31 mouse cellular contexts compared by ENCODE assay signal in genomic region chr13:16939466-16939811, GRCm38 (mm10).
DNase-seq lines count a peak whose midpoint lies in the region; ATAC-seq and TF ChIP-seq lines count a peak whose summit lies in the region.
"Had no signal": no experiment of that assay in that cellular context is flagged by ENCODE, and none has a peak within 500 bp of the region (broad histone marks: within the 10 kb centered on the region; RNA-seq: fewer than 3 reads in every experiment).

No protein-coding gene starts in this region.

- 68% methylated on average over 5 of the region's 5 CpGs for WGBS in liver, embryonic 16.5 days (ENCODE audit: insufficient replicate concordance)
- WGBS in lung, embryonic 16.5 days: 48% methylated on average over 5 of the region's 5 CpGs
- WGBS in stomach, embryonic 14.5 days: 36% methylated on average over 5 of the region's 5 CpGs
- WGBS in stomach, postnatal 0 days: 40% methylated on average over 5 of the region's 5 CpGs

- no peaks in the 10 kb centered on the region for H3K27me3 ChIP-seq in liver, embryonic 16.5 days (ENCODE audit: control insufficient read depth, insufficient read depth, low read depth, low read length)
- no peaks in the 10 kb centered on the region for H3K27me3 ChIP-seq in lung, embryonic 16.5 days (ENCODE audit: control insufficient read depth, insufficient read depth, low read depth, low read length)
- no peaks in the 10 kb centered on the region for H3K27me3 ChIP-seq in stomach, embryonic 14.5 days (ENCODE audit: control insufficient read depth, insufficient read depth, low read length)
- no peaks in the 10 kb centered on the region for H3K27me3 ChIP-seq in stomach, postnatal 0 days (ENCODE audit: control insufficient read depth, insufficient read depth, low read length)
- H3K27me3 ChIP-seq: CH12.LX; embryonic facial prominence, embryonic 13.5 days; forebrain, embryonic 13.5 days; heart, embryonic 13.5 days had no signal

- no peaks in the 10 kb centered on the region for H3K4me1 ChIP-seq in liver, embryonic 16.5 days (ENCODE audit: control insufficient read depth, low read depth, low read length)
- peaks cover 4% of the 10 kb centered on the region; the same call in 1 of the 2 replicates for H3K4me1 ChIP-seq in lung, embryonic 16.5 days (replicated peaks; ENCODE audit: control insufficient read depth, insufficient read depth, low read length)
- 0 out of 2 replicates have a peak, but pooled peaks cover 2% of the 10 kb centered on the region for H3K4me1 ChIP-seq in stomach, embryonic 14.5 days (ENCODE audit: control insufficient read depth, insufficient read depth, low read length)
- no peaks in the 10 kb centered on the region for H3K4me1 ChIP-seq in stomach, postnatal 0 days (replicated peaks; ENCODE audit: control insufficient read depth, insufficient read depth)
- H3K4me1 ChIP-seq: embryonic facial prominence, embryonic 10.5 days; embryonic facial prominence, embryonic 13.5 days; forebrain, embryonic 13.5 days had no signal

- no peak overlapping the region for H3K9ac ChIP-seq in liver, embryonic 16.5 days (ENCODE audit: low read depth, low read length)
- no peak overlapping the region for H3K9ac ChIP-seq in lung, embryonic 16.5 days (ENCODE audit: low read length)
- H3K9ac ChIP-seq in stomach, embryonic 14.5 days (replicated peaks; ENCODE audit: low read depth, low read length): no peak overlapping the region
- no peak overlapping the region for H3K9ac ChIP-seq in stomach, postnatal 0 days (ENCODE audit: low read length)
- H3K9ac ChIP-seq: embryonic facial prominence, embryonic 13.5 days; forebrain, embryonic 13.5 days; forebrain, postnatal 0 days; heart, embryonic 13.5 days; hindbrain, embryonic 14.5 days had no signal

- 0 out of 2 replicates have a peak, but pooled peaks have one; percentile 19 for ATAC-seq in liver, embryonic 16.5 days (ENCODE audit: low read depth)
- ATAC-seq in lung, embryonic 16.5 days (ENCODE audit: low read depth): peak; percentile 32
- ATAC-seq in stomach, embryonic 14.5 days (ENCODE audit: insufficient number of reproducible peaks, insufficient read depth, low FRiP score, low read depth): peak; percentile 23; the same call in 1 of the 2 replicates
- peak; percentile 51; the same call in 1 of the 2 replicates for ATAC-seq in stomach, postnatal 0 days (ENCODE audit: low FRiP score, low TSS enrichment)
- ATAC-seq: forebrain, embryonic 13.5 days; forebrain, postnatal 0 days; hindbrain, postnatal 0 days had no signal

- H3K27ac ChIP-seq in liver, embryonic 16.5 days (ENCODE audit: low read length): no peak overlapping the region
- peak overlapping the region; percentile 63 for H3K27ac ChIP-seq in lung, embryonic 16.5 days (ENCODE audit: low read length)
- peak overlapping the region; percentile 48; the same call in 1 of the 2 replicates for H3K27ac ChIP-seq in stomach, embryonic 14.5 days (ENCODE audit: low read length)
- H3K27ac ChIP-seq in stomach, postnatal 0 days (replicated peaks): no peak overlapping the region
- H3K27ac ChIP-seq: embryonic facial prominence, embryonic 10.5 days; embryonic facial prominence, embryonic 13.5 days; forebrain, embryonic 13.5 days; gastrocnemius, adult 2 months; heart, adult 2 months; heart, embryonic 10.5 days; heart, embryonic 13.5 days; hindbrain, embryonic 14.5 days; hindbrain, postnatal 0 days had no signal

- H3K4me2 ChIP-seq in liver, embryonic 16.5 days (ENCODE audit: low read depth, low read length): no peak overlapping the region
- H3K4me2 ChIP-seq in lung, embryonic 16.5 days (ENCODE audit: low read depth, low read length): no peak overlapping the region
- no peak overlapping the region for H3K4me2 ChIP-seq in stomach, embryonic 14.5 days (replicated peaks; ENCODE audit: low read depth, low read length)
- H3K4me2 ChIP-seq in stomach, postnatal 0 days (replicated peaks; ENCODE audit: low read depth): no peak overlapping the region
- H3K4me2 ChIP-seq: embryonic facial prominence, embryonic 13.5 days; forebrain, embryonic 13.5 days; heart, embryonic 13.5 days; hindbrain, embryonic 14.5 days had no signal

- DNase-seq in liver: no peak
- no peak for DNase-seq in lung, postnatal 4 days
- DNase-seq in stomach, postnatal 0 days (ENCODE audit: low spot score): no peak
- no peak for DNase-seq in embryo, embryonic 10 days (ENCODE audit: low spot score)
- DNase-seq in neural tube, embryonic 10.5 days (ENCODE audit: extremely low spot score, low spot score): no peak
- DNase-seq: adrenal gland, adult 2 months; adrenal gland, postnatal 14 days; B cell, adult 2 months; cerebellum, adult 11 months; cerebellum, adult 2 months; cerebellum, adult 9-11 months; cerebellum, postnatal 25 days; embryo, embryonic 11 days; forebrain, postnatal 0 days; gastrocnemius, adult 2 months; gastrocnemius, postnatal 14 days; heart, adult 2 months; heart, postnatal 14 days; heart, postnatal 4 days had no signal

- H3K36me3 ChIP-seq in liver, embryonic 16.5 days (ENCODE audit: control insufficient read depth, insufficient read depth): no peaks in the 10 kb centered on the region
- no peaks in the 10 kb centered on the region for H3K36me3 ChIP-seq in lung, embryonic 16.5 days (ENCODE audit: control insufficient read depth, insufficient read depth, low read length)
- no peaks in the 10 kb centered on the region for H3K36me3 ChIP-seq in stomach, embryonic 14.5 days (ENCODE audit: control insufficient read depth, insufficient read depth, low read length)
- no peaks in the 10 kb centered on the region for H3K36me3 ChIP-seq in stomach, postnatal 0 days (ENCODE audit: control insufficient read depth, insufficient read depth, low read length)
- H3K36me3 ChIP-seq: embryonic facial prominence, embryonic 10.5 days; embryonic facial prominence, embryonic 13.5 days; heart, embryonic 10.5 days; heart, embryonic 13.5 days had no signal

- no peak for TF ChIP-seq EP300 in stomach, postnatal 0 days (optimal IDR thresholded peaks at IDR 0.05)

- H3K4me3 ChIP-seq in liver, embryonic 16.5 days (ENCODE audit: low read depth, low read length): no peak overlapping the region
- H3K4me3 ChIP-seq in lung, embryonic 16.5 days (ENCODE audit: low read length): no peak overlapping the region
- no peak overlapping the region for H3K4me3 ChIP-seq in stomach, embryonic 14.5 days (ENCODE audit: low read depth, low read length)
- no peak overlapping the region for H3K4me3 ChIP-seq in stomach, postnatal 0 days (ENCODE audit: low read depth, low read length)
- H3K4me3 ChIP-seq: embryonic facial prominence, embryonic 10.5 days; embryonic facial prominence, embryonic 13.5 days; erythroblast, embryonic 14.5 days; forebrain, embryonic 13.5 days; gastrocnemius, adult 2 months; heart, adult 2 months; heart, embryonic 10.5 days; heart, embryonic 13.5 days had no signal

- TF ChIP-seq CTCF in stomach, postnatal 0 days (IDR thresholded peaks at IDR 0.05; ENCODE audit: low read depth): no peak

- H3K9me3 ChIP-seq in liver, embryonic 16.5 days (replicated peaks; ENCODE audit: control insufficient read depth, low read length): no peaks in the 10 kb centered on the region
- H3K9me3 ChIP-seq in lung, embryonic 16.5 days (ENCODE audit: control insufficient read depth, low read length): no peaks in the 10 kb centered on the region
- no peaks in the 10 kb centered on the region for H3K9me3 ChIP-seq in stomach, embryonic 14.5 days (ENCODE audit: control insufficient read depth, low read depth, low read length)
- no peaks in the 10 kb centered on the region for H3K9me3 ChIP-seq in stomach, postnatal 0 days (ENCODE audit: control insufficient read depth, low read length)
- H3K9me3 ChIP-seq: embryonic facial prominence, embryonic 10.5 days; embryonic facial prominence, embryonic 13.5 days; forebrain, embryonic 13.5 days; heart, embryonic 10.5 days; heart, embryonic 13.5 days had no signal

Comparison
In these comparisons a context has a peak if more than half of its experiments do, and no peak if none do; other contexts are left out.
1. H3K27ac ChIP-seq: peak in lung, embryonic 16.5 days (single experiment) and stomach, embryonic 14.5 days (single experiment); none in liver, embryonic 16.5 days (single experiment) and stomach, postnatal 0 days (single experiment).
2. Peak in every context shown above with its lines, with median percentiles within 50 percentile points of each other: ATAC-seq.